Mouse (Mus musculus) kidney, adult 2 months (tissue): ENCODE results near the gene Fam84b.

Source experiments
- CTCF ChIP-seq: fragments of 200-500 bp; conservative IDR thresholded peaks from 2 replicates; pipeline ENCODE4 v1.5.1; 2011; ENCODE audit warnings: low read depth, mild to moderate bottlenecking, control low read depth, low read length, moderate library complexity, mixed read lengths; ENCODE audit not compliant: insufficient read depth, insufficient read length
- POLR2A ChIP-seq: fragments of 200-500 bp; IDR thresholded peaks from one replicate; pipeline ENCODE4 v1.6.1; 2011; ENCODE audit warnings: low read depth, low read length, control low read depth

GRCm38 (mm10) chr15:60892976-60893463, 39.4 kb upstream of the Fam84b start:
- TF ChIP-seq POLR2A (no peak), CTCF (no peak)
